Mouse (Mus musculus): Measurements from ENCODE around the gene 4931414P19Rik. TPM values are rescaled to one million over a fixed set of nuclear protein-coding genes. Genes with fewer than 3 reads are reported as not detected.

The 4931414P19Rik gene
- total RNA-seq (2021), result 1 to 10 TPM; 4.3 to 6.0 TPM
- long read RNA-seq, experiment 1, partial matches to known transcripts, result 0 of 1 reads
- long read RNA-seq, experiment 1, other reads (novel, unspliced or antisense), result 0 of 1 reads
- long read RNA-seq, experiment 2, partial matches to known transcripts, result 0 of 2 reads
- long read RNA-seq, experiment 2, other reads (novel, unspliced or antisense), result 2 of 2 reads

DNA sequence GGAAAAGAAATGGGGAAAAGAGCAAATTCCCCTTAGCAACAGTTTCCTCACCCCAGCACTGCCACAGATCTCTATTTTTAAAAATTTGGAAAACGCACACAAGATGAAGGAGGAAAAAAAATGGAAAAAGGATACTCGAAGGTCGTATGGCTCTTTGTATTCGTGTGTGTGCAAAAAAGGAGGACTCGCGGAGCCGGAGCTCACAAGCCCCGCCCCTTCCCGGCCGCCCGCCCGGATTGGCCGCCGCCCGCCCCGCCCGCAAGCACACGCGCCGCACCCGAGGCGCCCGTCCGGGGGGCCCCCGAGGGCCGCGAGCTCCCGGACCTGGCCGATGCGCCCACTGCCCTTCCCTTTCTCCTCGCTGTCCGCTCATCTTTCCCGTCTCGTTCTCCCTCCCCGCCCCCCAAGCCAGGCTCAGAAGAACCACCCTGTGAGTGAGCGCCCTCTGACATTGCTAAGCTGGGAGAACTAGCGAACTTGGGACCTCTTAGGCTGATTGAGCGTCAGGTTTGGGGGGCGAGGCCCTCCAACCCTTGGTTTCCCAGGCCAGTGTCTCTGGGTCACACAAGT, at the start of gene 4931414P19Rik:
Gene 4931414P19Rik (minus strand): TSS at position 242 of the 570 bp plus-strand sequence.
- peak; percentile 88 to 96 for DNase-seq

DNA sequence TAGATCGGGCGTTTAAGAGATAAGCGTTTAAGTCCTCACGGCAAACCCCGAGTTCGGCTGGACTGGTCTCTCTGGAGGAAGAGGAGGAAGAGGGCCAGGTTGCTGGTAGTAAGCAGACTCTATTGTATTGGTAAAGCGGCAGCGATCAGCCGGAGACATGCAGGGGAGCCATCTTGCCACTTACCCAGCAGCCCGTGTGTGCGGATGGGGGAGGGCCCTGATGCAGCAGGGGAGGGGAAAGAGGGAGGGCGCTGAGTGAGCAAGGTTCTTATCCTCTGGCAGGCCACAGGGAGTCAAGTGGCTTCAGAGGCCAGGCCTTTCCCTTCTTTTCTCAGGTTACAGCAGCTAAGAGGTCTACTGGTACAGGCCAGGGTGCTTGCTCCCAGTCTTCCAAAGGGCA, 47.7 kb upstream of the 4931414P19Rik start:
- DNase-seq, result peak; percentile 92 to 94

DNA sequence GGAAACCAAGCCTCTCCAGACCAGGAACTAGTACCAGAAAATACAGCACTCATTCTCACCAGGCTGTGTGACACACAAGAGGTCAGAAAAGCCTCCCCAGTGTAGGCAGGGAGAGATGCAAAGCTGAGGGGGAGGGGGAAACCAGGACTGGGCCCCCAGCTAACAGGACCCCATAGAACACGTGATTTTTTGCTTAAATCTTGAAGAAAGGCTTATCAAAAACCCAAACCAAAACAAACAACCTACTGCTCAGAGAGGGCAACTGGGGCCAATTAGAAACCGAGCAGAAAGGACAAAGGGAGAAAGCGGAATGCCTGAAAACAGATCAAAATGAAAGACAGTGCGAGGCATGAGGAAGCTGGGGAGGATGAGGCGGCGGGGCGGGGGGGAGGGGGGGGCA, 47.0 kb upstream of the 4931414P19Rik start:
- no peak for DNase-seq

DNA sequence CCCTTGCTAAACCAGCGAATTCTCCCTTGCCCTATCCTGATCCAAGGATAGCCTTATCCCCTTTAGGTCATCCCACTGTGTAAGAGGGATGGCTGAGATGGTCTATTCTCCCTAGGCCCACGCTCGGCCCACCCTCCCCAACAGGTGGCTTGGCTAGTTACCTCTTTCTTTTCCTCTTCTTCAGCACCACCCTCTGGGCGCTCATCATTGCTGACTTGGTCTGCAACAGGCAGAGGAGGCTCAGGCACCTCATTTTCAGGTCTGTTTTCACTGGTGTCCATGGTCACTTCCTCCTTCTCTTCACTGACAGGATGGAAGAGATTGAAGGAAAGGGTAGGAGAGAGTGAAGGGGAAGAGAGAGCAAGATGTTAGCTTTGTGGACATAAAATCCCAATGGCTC, 45.8 kb upstream of the 4931414P19Rik start:
- DNase-seq, result no peak

DNA sequence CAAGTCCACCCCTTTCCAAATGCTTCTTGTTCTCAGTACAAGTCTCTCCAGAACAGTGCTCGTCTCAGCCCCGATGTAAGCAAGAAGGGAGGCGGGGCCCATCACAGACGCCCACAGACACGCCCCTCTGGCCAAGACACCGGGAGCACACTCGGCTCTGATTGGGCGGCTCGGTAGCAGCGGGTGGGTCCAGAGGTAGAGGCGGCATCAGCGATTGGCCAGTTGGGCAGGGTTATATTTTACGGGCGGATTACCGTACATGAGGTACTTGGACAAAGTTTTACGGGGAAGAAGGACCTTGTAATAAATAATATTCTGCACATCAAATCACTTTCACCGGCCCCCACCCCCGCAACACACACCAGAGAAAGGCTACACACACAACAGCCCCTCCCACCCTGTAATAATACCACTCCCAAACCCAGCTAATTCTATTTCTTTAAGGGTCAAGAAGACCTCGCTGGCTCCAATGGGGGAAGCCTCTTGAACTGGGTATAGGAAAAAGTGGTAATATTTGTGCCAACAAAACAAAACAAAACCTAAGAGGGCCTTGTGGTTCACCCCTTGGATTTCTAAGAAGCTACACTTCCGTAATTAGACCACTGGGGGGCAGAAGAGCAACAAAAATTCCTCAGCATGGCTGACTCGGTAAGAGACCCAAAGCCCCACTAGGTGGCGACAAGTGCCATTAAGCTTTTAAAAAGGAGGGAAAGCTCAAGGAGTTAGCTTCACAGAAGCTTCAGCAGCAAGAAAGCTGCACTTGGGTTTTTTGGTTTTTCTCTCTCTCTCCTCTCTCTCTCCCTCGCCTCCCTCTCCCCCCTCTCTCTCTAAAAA, 45.0 kb upstream of the 4931414P19Rik start:
- DNase-seq, result peak; percentile 84 to 88

DNA sequence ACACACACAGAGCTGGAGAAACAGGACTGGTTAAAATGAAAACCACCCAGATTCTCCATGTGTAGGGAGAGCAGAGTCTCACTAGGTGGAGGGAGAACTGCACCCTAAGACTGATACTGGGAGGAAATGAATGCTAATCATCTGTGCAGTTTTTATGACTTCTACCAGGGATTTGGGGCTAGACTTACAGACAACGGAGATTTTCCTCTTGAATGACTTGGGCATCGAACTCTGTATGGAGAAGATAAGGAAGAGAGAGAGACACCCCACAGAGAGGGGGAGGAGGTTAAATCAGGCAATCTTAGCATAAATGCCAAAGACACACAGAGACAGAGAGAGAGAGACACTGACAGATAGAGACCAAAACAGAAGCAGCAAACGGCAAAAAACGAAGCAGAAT, 42.1 kb upstream of the 4931414P19Rik start:
- DNase-seq, result no peak

DNA sequence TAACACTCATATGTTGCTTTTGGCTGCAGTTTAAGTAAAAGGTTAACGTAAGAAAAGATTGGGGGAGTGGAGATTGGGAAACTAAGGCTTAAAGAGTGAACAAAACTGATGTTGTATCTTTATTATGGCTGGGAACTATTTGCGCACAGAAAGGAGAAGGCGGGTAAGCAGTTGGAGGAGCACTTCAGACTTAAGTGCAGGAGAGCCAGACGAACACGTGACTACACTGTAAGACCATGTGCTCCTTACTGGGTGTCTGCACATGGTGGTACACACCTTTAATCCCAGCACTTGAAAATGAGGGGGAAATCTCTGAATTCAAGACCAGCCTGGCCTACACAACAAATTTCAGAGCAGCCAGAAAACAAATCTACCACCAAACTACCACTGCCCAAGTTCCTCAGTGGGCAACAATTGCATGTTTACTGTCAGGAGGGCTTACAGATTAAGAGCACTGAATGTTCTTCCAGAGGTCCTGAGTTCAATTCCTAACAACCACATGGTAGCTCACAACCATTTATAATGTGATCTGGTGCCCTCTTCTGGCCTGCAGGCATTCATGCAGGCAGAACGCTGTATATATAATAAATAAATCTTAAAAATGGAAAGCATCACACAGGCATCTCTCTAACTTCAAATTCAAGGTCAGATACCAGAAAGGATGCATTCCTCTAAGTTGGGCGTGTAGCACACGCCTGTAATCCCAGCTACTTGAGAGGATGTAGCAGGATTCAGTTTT, 41.3 kb upstream of the 4931414P19Rik start:
- DNase-seq, result no peak

DNA sequence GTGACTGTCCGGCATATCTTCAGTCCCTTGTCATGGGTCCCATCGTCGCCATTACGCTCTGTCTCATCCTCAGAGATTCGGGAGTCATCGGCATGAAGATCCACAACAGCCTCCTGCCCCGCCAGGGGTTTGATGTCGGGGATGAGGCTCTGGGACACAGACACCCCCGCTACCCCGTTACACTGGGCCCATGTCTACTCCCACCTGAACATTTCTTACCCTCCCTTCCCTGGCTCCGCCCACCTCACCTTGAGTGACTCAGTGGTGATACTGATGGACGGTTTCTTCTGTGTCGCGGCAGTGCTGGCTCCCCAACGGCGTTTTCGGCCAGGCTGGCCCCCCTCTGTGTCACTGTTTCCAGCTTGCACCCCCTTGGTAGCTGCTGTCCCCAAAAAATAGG, 40.7 kb upstream of the 4931414P19Rik start:
- DNase-seq, result no peak

DNA sequence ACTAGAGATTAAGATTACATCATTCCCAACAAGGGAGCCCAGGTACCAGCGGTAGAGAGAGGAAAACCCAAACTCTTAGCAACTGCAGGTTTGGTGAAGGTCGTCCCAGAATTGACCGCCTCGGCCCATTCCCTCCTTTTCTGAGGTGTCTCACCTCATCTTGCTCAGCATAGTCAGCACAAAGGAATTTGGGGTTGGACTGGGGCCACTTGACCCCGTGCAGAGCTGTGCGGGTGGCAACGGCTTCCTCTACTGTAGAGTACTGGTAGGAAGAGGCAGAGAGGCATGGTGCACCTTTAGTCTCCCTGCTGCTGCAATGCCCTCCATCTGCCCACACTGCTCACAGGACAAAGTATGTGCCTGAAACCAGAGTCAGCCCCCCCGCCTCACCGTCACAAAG, 38.5 kb upstream of the 4931414P19Rik start:
- peak; percentile 42 to 65 for DNase-seq

DNA sequence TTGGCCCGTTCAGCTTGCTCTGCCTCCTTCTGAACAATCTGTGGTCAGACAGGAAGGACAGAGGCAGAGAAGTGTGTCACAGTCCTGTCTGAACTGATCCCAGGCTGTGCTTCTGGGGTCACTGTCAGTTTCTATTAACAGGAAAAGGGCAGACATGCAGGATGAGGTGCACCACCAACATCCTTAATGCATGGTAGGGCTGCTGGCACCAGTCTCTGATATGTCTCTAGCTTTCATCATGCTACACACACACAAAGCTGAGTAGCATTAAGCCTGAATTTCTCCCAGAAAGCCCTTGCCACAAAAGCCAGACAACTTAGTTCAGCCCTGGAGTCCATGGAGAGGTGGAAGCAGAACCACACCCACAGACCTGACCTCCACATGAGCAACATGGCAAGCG, 37.2 kb upstream of the 4931414P19Rik start:
- no peak for DNase-seq

DNA sequence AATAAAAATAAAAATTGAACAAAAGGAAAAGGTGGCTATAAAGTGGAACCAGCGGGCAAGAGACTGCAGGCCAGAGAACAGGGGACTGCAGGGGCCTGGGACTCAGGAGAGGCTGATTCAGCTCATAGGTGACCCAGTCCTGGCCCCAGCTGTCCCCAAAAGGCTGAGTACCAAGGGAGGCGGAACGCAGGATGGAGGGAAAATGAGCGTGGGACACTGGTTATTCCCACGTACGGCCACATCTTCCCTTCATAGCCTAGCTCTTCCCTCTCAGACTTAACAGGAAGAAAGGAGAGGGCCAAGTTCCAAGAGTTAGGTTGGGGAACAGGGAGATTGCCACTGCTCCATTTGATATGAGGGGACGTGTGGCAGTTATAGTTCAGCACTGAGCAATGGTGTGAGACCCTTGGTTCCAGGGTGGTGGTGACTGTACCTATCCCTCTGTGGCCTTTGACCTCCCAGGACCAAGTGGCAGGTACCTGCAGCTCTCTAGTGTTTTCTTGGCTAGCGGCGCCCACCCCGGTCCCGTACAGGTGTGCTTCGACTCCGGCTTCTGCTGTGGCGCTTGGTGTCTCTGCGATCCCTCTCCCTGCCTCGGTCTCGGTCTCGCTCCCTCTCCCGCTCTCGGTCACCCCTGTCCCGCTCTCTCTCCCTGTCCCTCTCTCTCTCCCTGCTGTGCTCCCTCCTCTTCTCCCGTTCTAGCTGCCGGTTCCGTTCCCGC, 36.6 kb upstream of the 4931414P19Rik start:
- DNase-seq, result no peak

DNA sequence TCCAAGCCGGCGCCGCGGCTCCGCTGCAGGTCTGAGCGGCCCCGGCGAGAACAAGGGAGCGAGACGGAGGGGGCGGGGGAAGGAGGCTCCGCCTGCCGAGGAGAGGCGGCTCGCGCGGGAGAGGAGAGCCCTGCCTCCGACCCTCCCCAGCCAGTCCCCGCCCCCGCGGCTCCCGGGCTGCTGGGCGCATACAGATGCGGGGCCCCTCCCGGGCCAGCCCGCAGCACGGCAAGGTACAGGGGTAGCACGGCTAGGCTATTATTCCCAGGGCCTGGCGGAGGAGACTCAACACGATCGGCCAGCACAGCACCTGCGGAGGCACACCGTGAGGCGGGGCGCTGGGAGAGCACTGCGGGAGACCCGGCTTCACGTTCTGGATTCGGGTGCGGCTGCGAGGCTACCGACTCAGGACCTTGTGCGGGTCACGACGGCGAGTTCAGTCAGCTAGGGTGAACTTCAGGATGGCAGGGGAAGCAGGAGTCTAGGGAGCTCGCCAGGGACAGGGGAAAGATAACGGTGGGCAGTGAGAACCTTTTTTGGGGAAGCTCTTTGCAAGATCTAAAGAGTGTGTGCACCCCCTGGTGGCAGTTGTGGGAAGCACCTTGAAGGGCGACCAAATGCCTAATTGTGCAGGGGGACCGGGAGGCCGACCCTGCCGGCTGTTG, 35.6 kb upstream of the 4931414P19Rik start, which contains the start of gene Cdh24:
Gene Cdh24 (minus strand): TSS at position 60 of the 665 bp plus-strand sequence.
- peak; percentile 95 to 98 for DNase-seq

DNA sequence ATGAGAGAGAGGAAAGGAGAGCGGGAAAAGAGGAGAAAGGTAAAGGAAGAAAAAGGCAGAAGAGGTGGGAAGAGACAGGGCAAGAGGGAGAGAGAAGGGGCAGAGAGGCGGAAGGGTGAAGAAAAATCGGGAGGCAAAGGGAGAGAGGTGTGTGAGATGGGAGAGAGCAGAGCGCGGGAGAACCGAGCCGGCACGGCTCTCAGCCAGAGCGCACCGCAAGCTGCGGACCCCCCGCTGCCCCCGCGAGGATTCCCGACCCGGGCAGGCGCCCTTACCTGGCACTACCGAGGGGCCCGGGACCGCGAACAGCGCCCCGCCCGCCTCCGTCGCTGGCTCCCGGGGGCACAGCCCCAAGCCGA, 35.1 kb upstream of the 4931414P19Rik start, which contains the start of gene Gm17606:
Gene Gm17606 (plus strand): TSS at position 7 of the 359 bp plus-strand sequence.
- no peak for DNase-seq

DNA sequence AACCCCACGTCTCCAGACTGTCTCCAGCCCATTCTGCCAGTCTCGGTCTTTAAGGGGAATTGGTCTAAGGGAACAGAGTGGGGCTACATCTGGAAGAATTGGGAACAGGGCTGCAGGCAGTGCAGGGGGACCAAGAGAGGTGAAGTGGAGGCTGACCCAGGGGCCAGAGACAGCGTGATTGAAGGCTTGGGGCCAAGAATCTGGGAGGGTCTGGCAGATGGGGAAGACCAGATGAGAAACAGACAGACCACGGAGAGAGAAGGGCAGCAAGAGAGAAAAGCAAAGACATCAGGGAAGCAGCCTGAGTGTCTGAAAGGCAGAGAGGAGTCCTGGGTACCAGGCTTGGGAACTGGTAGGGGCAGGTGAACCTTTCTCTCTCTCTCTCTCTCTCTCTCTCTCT, 34.3 kb upstream of the 4931414P19Rik start:
- no peak for DNase-seq

DNA sequence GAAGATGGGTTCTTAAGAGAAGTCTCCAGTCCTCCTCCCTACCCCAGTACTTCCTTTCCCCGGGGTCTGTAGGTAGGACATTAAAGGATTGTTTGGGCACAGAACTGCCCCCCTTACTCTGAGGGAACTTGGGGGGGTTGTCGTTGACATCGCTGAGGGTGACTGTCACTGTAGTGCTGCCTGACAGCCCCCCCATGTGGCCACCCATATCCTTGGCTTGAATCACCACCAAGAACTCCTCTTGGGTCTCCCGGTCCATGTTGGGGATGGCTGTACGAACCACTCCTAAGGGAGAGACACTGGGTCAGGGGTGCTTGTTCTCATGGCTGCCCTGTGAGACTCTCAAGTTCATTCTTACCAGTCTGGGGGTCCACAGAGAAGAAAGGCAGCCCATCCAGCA, 32.4 kb upstream of the 4931414P19Rik start:
- no peak for DNase-seq

DNA sequence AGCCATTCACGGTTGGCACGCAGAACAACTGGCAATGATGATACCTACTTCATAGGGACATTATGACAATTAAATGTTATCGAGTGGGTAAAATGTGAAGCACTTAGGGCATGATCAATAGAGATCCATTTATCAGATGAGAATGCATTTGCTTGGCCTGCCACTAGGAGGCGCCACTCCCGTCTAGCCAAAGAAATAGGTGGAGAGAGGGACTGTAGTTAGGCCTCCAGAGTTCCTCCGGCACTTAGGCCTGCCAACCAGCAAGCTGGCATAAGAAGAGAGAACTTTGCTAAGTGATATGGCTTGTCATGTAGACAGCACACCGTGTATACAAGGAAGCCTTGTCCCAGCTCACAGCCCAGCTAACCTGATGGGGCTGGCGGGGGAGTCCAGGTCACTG, 31.2 kb upstream of the 4931414P19Rik start:
- DNase-seq, result peak; percentile 53 to 69

DNA sequence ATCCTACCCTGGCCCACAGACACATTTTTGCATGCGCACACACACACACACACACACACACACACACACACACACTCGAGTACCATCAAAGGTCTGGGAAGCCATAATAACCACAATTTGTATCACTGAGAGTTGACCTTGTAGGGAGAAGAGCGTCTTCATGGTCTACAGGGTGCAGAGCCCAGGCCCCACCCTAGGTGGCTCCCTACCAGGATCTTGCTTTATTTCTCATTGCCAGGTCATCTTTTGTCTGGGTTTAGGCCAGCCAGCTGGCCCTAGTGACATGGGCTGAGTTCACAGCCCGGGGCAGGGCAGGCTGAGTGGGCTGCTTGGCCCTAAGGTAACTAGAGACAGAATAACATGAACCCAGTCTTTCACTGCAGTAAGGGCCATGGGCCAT, 28.4 kb upstream of the 4931414P19Rik start:
- peak; percentile 43 to 46 for DNase-seq

DNA sequence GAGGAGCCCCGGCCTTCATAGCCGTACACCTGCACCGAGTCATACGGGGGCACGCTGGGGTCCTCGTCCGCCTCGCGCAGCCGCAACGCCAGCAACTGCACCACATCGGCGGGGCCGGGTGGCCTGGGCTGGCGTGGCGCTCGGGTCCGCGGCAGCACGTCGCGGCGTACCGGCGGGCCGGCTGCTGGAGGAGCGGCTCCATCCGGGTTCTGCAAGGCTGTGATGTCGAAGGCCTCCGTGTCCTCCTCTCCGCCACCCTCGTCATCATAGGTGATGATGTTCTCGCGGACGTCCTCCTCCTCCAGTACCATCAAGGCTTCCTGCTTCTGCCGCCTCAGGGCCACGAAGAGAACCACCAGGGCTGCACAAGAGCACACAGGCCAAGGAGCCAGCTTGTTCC, 26.5 kb upstream of the 4931414P19Rik start:
- DNase-seq, result no peak

DNA sequence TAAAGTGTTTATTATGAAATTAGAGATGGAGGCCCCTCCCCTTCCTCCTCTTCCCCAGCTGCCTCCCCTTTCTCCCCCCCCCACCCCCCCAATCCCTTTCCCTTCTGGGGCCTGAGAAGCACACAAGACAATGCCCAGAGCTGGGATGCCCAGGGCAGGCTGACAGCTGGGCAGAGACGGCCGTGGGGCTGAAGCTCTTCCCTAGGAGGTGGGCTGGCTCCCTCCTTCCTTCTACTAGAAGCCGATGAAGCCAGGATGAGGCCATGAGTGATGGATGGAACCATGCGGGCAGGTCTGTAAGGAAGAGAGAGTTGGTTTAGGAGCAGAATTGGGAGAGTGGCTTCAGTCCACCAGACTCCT, 25.4 kb upstream of the 4931414P19Rik start:
- DNase-seq, result no peak

DNA sequence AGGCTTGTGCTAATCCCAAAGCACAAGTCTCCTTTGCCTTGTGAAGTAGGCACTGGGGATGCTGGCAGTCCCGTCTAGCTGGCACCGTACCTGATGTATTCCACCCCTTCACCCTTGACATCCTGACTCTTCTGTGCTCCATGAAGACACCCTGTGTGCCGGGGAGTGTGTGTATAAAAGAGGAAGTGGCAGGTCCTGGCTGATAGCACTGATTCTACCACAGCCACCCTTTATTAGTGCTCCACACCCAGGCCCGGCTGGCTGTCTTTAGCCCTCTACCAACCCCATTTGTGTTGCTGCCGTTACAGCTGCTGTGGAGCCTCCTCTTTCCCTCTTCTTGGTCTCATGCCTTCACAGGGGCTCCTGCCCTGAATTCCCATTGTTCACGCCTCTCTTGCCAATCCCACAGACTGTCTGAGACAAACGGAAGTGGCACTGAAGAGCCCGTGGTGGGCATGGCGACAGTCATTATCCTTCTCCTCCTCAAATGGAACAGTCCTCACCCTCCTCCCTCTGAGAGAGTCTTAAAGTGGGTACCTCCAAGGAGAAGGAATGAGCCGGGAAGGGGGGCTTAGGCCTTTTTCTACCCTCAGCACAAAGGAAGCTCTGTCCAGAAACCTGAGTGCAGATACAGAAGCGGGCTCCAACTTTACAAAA, 24.9 kb upstream of the 4931414P19Rik start:
- no peak for DNase-seq

DNA sequence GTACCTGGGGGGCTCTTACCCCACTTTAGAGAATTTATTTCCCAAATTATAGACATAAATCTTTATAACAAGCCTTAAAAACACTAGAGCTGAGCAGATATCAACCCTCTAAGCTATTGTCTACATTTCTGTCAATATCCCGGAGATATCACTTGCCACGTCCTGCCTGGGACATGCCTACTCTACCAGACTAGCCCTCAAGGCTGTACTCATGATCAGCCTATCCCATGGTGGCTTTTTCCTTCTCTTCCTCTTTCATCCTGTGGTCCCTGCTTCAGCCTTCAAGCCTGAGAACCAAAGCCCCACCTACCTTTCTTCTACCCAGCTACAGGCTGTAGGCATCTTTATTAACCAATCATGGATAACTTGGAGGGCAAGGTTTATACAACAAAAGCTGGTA, 24.0 kb upstream of the 4931414P19Rik start:
- no peak for DNase-seq

All from adrenal gland, postnatal 36 days (tissue).